Mouse (Mus musculus): ENCODE measurements around the gene Shf. TPM values are rescaled to one million over a fixed set of nuclear protein-coding genes. Genes with fewer than 3 reads are reported as not detected.

Shf gene
- polyA plus RNA-seq, 1 experiment from 2014 or later = 11.7 TPM

- Histone ChIP-seq H3K9ac (ENCODE audit: low read depth, low read length) (no peak overlapping the region), H3K4me2 (replicated peaks; ENCODE audit: low read depth, low read length) (no peak overlapping the region), H3K4me3 (ENCODE audit: low read depth, low read length) (no peak overlapping the region), H3K9me3 (ENCODE audit: control insufficient read depth, low read length) (no peaks in the 10 kb centered on the region), H3K27me3 (ENCODE audit: control insufficient read depth, insufficient read depth, low read length) (0 out of 2 replicates have a peak, but pooled peaks cover 2% of the 10 kb centered on the region), H3K27ac (ENCODE audit: low read depth, low read length) (no peak overlapping the region), H3K4me1 (replicated peaks; ENCODE audit: control insufficient read depth, insufficient read depth, low read length) (0 out of 2 replicates have a peak, but pooled peaks cover 2% of the 10 kb centered on the region), H3K36me3 (ENCODE audit: control insufficient read depth, insufficient read depth, low read length) (no peaks in the 10 kb centered on the region)
- DNase-seq (ENCODE audit: low spot score) = peak; percentile 12
- no peak for ATAC-seq (ENCODE audit: low FRiP score)
- 74% methylated on average over 5 of the region's 5 CpGs for WGBS
Measured at GRCm38 (mm10) chr2:122374012-122374411, 5.0 kb upstream of the Shf start.

- Histone ChIP-seq H3K36me3 (ENCODE audit: control insufficient read depth, insufficient read depth, low read length) (no peaks in the 10 kb centered on the region), H3K27me3 (ENCODE audit: control insufficient read depth, insufficient read depth, low read length) (0 out of 2 replicates have a peak, but pooled peaks cover 2% of the 10 kb centered on the region), H3K9ac (ENCODE audit: low read depth, low read length) (no peak overlapping the region), H3K9me3 (ENCODE audit: control insufficient read depth, low read length) (no peaks in the 10 kb centered on the region), H3K4me1 (replicated peaks; ENCODE audit: control insufficient read depth, insufficient read depth, low read length) (0 out of 2 replicates have a peak, but pooled peaks cover 2% of the 10 kb centered on the region), H3K27ac (ENCODE audit: low read depth, low read length) (no peak overlapping the region), H3K4me3 (ENCODE audit: low read depth, low read length) (no peak overlapping the region), H3K4me2 (replicated peaks; ENCODE audit: low read depth, low read length) (no peak overlapping the region)
- 86% methylated on average over 1 of the region's 1 CpGs for whole genome bisulfite sequencing
- DNase-seq (ENCODE audit: low spot score) (no peak), ATAC-seq (ENCODE audit: low FRiP score) (no peak)
Measured at GRCm38 (mm10) chr2:122372541-122372940, 3.6 kb upstream of the Shf start.

- H3K4me3 ChIP-seq (ENCODE audit: low read depth, low read length) = no peak overlapping the region
Measured at GRCm38 (mm10) chr2:122372067-122372466, 3.1 kb upstream of the Shf start.

GRCm38 (mm10) chr2:122370101-122370750 is 1.3 kb upstream of the Shf start:
- H3K27me3 ChIP-seq (ENCODE audit: control insufficient read depth, insufficient read depth, low read length) = 0 out of 2 replicates have a peak, but pooled peaks cover 2% of the 10 kb centered on the region
- H3K9ac ChIP-seq (ENCODE audit: low read depth, low read length) = no peak overlapping the region
- DNase-seq (ENCODE audit: low spot score) (no peak), ATAC-seq (ENCODE audit: low FRiP score) (no peak)
- no peaks in the 10 kb centered on the region for H3K9me3 ChIP-seq (ENCODE audit: control insufficient read depth, low read length)
- H3K4me1 ChIP-seq (replicated peaks; ENCODE audit: control insufficient read depth, insufficient read depth, low read length) = peaks cover 8% of the 10 kb centered on the region; the same call in 1 of the 2 replicates
- WGBS = 22% methylated on average over 10 of the region's 10 CpGs
- no peak overlapping the region for H3K4me3 ChIP-seq (ENCODE audit: low read depth, low read length)
- H3K36me3 ChIP-seq (ENCODE audit: control insufficient read depth, insufficient read depth, low read length) = no peaks in the 10 kb centered on the region
- no peak overlapping the region for H3K27ac ChIP-seq (ENCODE audit: low read depth, low read length)
- H3K4me2 ChIP-seq (replicated peaks; ENCODE audit: low read depth, low read length) = no peak overlapping the region

More at GRCm38 (mm10) chr2:122372067-122372466, 3.1 kb upstream of the Shf start:
- DNase-seq (ENCODE audit: low spot score) (no peak), ATAC-seq (ENCODE audit: low FRiP score) (no peak)
- no peaks in the 10 kb centered on the region for H3K9me3 ChIP-seq (ENCODE audit: control insufficient read depth, low read length)
- H3K27ac ChIP-seq (ENCODE audit: low read depth, low read length) = no peak overlapping the region
- 70% methylated on average over 3 of the region's 3 CpGs for WGBS
- H3K9ac ChIP-seq (ENCODE audit: low read depth, low read length) = no peak overlapping the region
- no peaks in the 10 kb centered on the region for H3K36me3 ChIP-seq (ENCODE audit: control insufficient read depth, insufficient read depth, low read length)
- 0 out of 2 replicates have a peak, but pooled peaks cover 6% of the 10 kb centered on the region for H3K4me1 ChIP-seq (replicated peaks; ENCODE audit: control insufficient read depth, insufficient read depth, low read length)
- 0 out of 2 replicates have a peak, but pooled peaks cover 2% of the 10 kb centered on the region for H3K27me3 ChIP-seq (ENCODE audit: control insufficient read depth, insufficient read depth, low read length)
- H3K4me2 ChIP-seq (replicated peaks; ENCODE audit: low read depth, low read length) = no peak overlapping the region

- Histone ChIP-seq H3K27ac (ENCODE audit: low read depth, low read length) (peak overlapping the region; percentile 60), H3K27me3 (ENCODE audit: control insufficient read depth, insufficient read depth, low read length) (0 out of 2 replicates have a peak, but pooled peaks cover 2% of the 10 kb centered on the region), H3K4me2 (replicated peaks; ENCODE audit: low read depth, low read length) (peak overlapping the region; percentile 87), H3K36me3 (ENCODE audit: control insufficient read depth, insufficient read depth, low read length) (no peaks in the 10 kb centered on the region), H3K9ac (ENCODE audit: low read depth, low read length) (peak overlapping the region; percentile 96), H3K9me3 (ENCODE audit: control insufficient read depth, low read length) (no peaks in the 10 kb centered on the region), H3K4me3 (ENCODE audit: low read depth, low read length) (peak overlapping the region; percentile 93), H3K4me1 (replicated peaks; ENCODE audit: control insufficient read depth, insufficient read depth, low read length) (peaks cover 9% of the 10 kb centered on the region; the same call in 1 of the 2 replicates)
- ATAC-seq (ENCODE audit: low FRiP score) (peak; percentile 68), DNase-seq (ENCODE audit: low spot score) (peak; percentile 48)
- WGBS = 1% methylated on average over 33 of the region's 55 CpGs
Measured at GRCm38 (mm10) chr2:122368081-122368971, 636 bp downstream of the Shf start.

- ATAC-seq (ENCODE audit: low FRiP score) = no peak
- no peaks in the 10 kb centered on the region for H3K36me3 ChIP-seq (ENCODE audit: control insufficient read depth, insufficient read depth, low read length)
- H3K9ac ChIP-seq (ENCODE audit: low read depth, low read length) = peak overlapping the region; percentile 96
- no peak for DNase-seq (ENCODE audit: low spot score)
- H3K4me3 ChIP-seq (ENCODE audit: low read depth, low read length) = peak overlapping the region; percentile 93
- H3K27ac ChIP-seq (ENCODE audit: low read depth, low read length) = 0 out of 2 replicates have a peak overlapping the region, but pooled peaks have one; percentile 60
- peak overlapping the region; percentile 87 for H3K4me2 ChIP-seq (replicated peaks; ENCODE audit: low read depth, low read length)
- H3K9me3 ChIP-seq (ENCODE audit: control insufficient read depth, low read length) = no peaks in the 10 kb centered on the region
- WGBS = 12% methylated on average over 4 of the region's 4 CpGs
- 0 out of 2 replicates have a peak, but pooled peaks cover 2% of the 10 kb centered on the region for H3K27me3 ChIP-seq (ENCODE audit: control insufficient read depth, insufficient read depth, low read length)
- peaks cover 9% of the 10 kb centered on the region; the same call in 1 of the 2 replicates for H3K4me1 ChIP-seq (replicated peaks; ENCODE audit: control insufficient read depth, insufficient read depth, low read length)
Measured at GRCm38 (mm10) chr2:122367701-122368080, 1.3 kb downstream of the Shf start.

GRCm38 (mm10) chr2:122367181-122367580 is 1.8 kb downstream of the Shf start:
- H3K4me2 ChIP-seq (replicated peaks; ENCODE audit: low read depth, low read length) = peak overlapping the region; percentile 87
- WGBS = 32% methylated on average over 4 of the region's 4 CpGs
- no peak overlapping the region for H3K27ac ChIP-seq (ENCODE audit: low read depth, low read length)
- no peaks in the 10 kb centered on the region for H3K9me3 ChIP-seq (ENCODE audit: control insufficient read depth, low read length)
- peak overlapping the region; percentile 96; the same call in 1 of the 2 replicates for H3K9ac ChIP-seq (ENCODE audit: low read depth, low read length)
- peak overlapping the region; percentile 93 for H3K4me3 ChIP-seq (ENCODE audit: low read depth, low read length)
- peaks cover 9% of the 10 kb centered on the region; the same call in 1 of the 2 replicates for H3K4me1 ChIP-seq (replicated peaks; ENCODE audit: control insufficient read depth, insufficient read depth, low read length)
- 0 out of 2 replicates have a peak, but pooled peaks cover 2% of the 10 kb centered on the region for H3K27me3 ChIP-seq (ENCODE audit: control insufficient read depth, insufficient read depth, low read length)
- no peak for DNase-seq (ENCODE audit: low spot score)
- no peaks in the 10 kb centered on the region for H3K36me3 ChIP-seq (ENCODE audit: control insufficient read depth, insufficient read depth, low read length)
- ATAC-seq (ENCODE audit: low FRiP score) = no peak

GRCm38 (mm10) chr2:122366706-122367105 is 2.3 kb downstream of the Shf start:
- peak overlapping the region; percentile 58; the same call in 1 of the 2 replicates for H3K27ac ChIP-seq (ENCODE audit: low read depth, low read length)
- peak overlapping the region; percentile 87 for H3K4me2 ChIP-seq (replicated peaks; ENCODE audit: low read depth, low read length)
- ATAC-seq (ENCODE audit: low FRiP score) = no peak
- H3K36me3 ChIP-seq (ENCODE audit: control insufficient read depth, insufficient read depth, low read length) = no peaks in the 10 kb centered on the region
- no peaks in the 10 kb centered on the region for H3K9me3 ChIP-seq (ENCODE audit: control insufficient read depth, low read length)
- H3K9ac ChIP-seq (ENCODE audit: low read depth, low read length) = peak overlapping the region; percentile 15; the same call in 1 of the 2 replicates
- H3K4me3 ChIP-seq (ENCODE audit: low read depth, low read length) = peak overlapping the region; percentile 93; the same call in 1 of the 2 replicates
- WGBS = 34% methylated on average over 5 of the region's 5 CpGs
- peak; percentile 48 for DNase-seq (ENCODE audit: low spot score)
- H3K4me1 ChIP-seq (replicated peaks; ENCODE audit: control insufficient read depth, insufficient read depth, low read length) = peaks cover 9% of the 10 kb centered on the region; the same call in 1 of the 2 replicates
- H3K27me3 ChIP-seq (ENCODE audit: control insufficient read depth, insufficient read depth, low read length) = 0 out of 2 replicates have a peak, but pooled peaks cover 2% of the 10 kb centered on the region

Data from hindbrain, embryonic 11.5 days (tissue).